Comparison of ENCODE assay signal across 11 mouse cellular contexts in the genomic region with DNA sequence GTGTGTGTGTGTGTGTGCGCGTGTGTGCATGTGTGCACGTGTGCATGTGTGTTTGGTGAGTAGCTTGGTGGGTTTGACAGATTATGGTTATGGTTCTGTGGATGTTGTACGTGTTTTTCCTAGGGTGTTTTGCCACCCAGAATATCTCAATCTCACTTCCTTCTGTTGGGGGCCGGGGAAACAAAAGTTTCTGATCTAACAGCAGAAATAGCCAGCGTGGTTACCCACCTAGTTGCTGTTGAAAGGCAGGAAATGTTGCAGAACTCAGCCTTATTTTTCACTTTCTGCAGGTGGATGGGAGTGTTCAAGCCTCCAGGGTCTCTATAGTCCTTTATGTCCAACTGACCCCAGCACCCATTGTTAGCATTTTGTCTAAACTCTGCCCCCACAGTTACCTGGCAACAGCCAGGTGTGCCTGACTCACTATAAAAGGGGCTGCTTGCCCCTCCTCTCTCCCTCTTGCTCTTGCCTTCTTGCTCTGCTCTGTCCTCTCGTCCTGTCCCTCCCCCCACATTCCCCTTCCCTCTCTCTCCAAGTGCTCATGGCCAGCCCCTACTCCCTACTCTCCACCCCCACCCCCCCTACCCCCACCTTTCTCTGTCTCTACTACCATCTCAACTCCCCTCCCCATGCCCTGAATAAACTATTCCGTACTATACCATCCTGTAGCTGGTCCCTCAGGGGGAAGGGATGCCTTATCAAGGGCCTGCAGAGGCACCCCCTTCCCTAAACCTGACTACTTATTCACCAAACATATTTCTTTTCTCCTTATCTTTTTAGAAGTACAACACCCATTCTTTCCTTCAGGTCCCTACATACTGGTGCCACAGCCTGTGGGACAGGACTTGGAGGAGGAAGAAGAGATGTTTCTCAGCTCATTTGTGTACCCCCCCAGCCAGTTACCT. TPM values are rescaled to one million over a fixed set of nuclear protein-coding genes. Genes with fewer than 3 reads are reported as not detected.
DNase-seq lines count a peak whose midpoint lies in the region; ATAC-seq and TF ChIP-seq lines count a peak whose summit lies in the region.
"Had no signal": no experiment of that assay in that cellular context is flagged by ENCODE, and none has a peak within 500 bp of the region (broad histone marks: within the 10 kb centered on the region; RNA-seq: fewer than 3 reads in every experiment).

No protein-coding gene starts in this region.

- no peak overlapping the region for H3K9ac ChIP-seq in lung, postnatal 0 days (replicated peaks; ENCODE audit: low read depth)
- H3K9ac ChIP-seq in forebrain, embryonic 11.5 days (ENCODE audit: low read length), result no peak overlapping the region
- H3K9ac ChIP-seq: neural tube, embryonic 12.5 days had no signal

- H3K9me3 ChIP-seq in lung, postnatal 0 days (ENCODE audit: low read length), result no peaks in the 10 kb centered on the region
- no peaks in the 10 kb centered on the region for H3K9me3 ChIP-seq in forebrain, embryonic 11.5 days (ENCODE audit: control insufficient read depth, low read length)
- H3K9me3 ChIP-seq: neural tube, embryonic 12.5 days had no signal

- 51% methylated on average over 8 of the region's 8 CpGs for WGBS in lung, postnatal 0 days
- 82% methylated on average over 8 of the region's 8 CpGs for WGBS in forebrain, embryonic 11.5 days

- H3K4me1 ChIP-seq in bone marrow macrophage, adult 2 months (ENCODE audit: control insufficient read depth, insufficient read depth, low read length), result peaks cover 59% of the 10 kb centered on the region
- H3K4me1 ChIP-seq in lung, postnatal 0 days (ENCODE audit: insufficient read depth, low read depth, low read length), result peaks cover 34% of the 10 kb centered on the region; the same call in 1 of the 2 replicates
- H3K4me1 ChIP-seq in forebrain, embryonic 11.5 days (replicated peaks; ENCODE audit: control insufficient read depth, insufficient read depth, low read length), result no peaks in the 10 kb centered on the region

- no peak for TF ChIP-seq POLR2A in bone marrow macrophage, adult 2 months (IDR thresholded peaks at IDR 0.05; ENCODE audit: borderline replicate concordance, low read depth, low read length)

- peak overlapping the region; percentile 64; the same call in 1 of the 2 replicates for H3K27ac ChIP-seq in layer of hippocampus, adult 2 months
- peak overlapping the region; percentile 100 for H3K27ac ChIP-seq in bone marrow macrophage, adult 2 months (ENCODE audit: insufficient read depth, low read depth, low read length)
- peak overlapping the region; percentile 85 for H3K27ac ChIP-seq in lung, postnatal 0 days (ENCODE audit: low read length)
- no peak overlapping the region for H3K27ac ChIP-seq in forebrain, embryonic 11.5 days (ENCODE audit: low read depth, low read length)
- H3K27ac ChIP-seq: neural tube, embryonic 12.5 days had no signal

- DNase-seq in layer of hippocampus, adult 2 months (ENCODE audit: low spot score in 2 of 2), result no peak
- DNase-seq in layer of hippocampus, adult 11-12 months (ENCODE audit: low spot score), result no peak
- DNase-seq in lung, postnatal 0 days (ENCODE audit: low spot score), result no peak
- DNase-seq in thymus, adult 18-20 months, result peak; percentile 43 to 75
- no peak for DNase-seq in adrenal gland, postnatal 14 days
- DNase-seq in forebrain, embryonic 11.5 days (ENCODE audit: low spot score), result no peak
- no peak for DNase-seq in right cerebral cortex, postnatal 10 days (ENCODE audit: low spot score in 2 of 2)
- DNase-seq: kidney, postnatal 4 days had no signal

- H3K4me2 ChIP-seq in lung, postnatal 0 days (replicated peaks; ENCODE audit: low read depth, low read length), result 0 out of 2 replicates have a peak overlapping the region, but pooled peaks have one; percentile 11
- H3K4me2 ChIP-seq in forebrain, embryonic 11.5 days (ENCODE audit: low read depth, low read length, severe bottlenecking), result no peak overlapping the region
- H3K4me2 ChIP-seq: neural tube, embryonic 12.5 days had no signal

- H3K36me3 ChIP-seq in lung, postnatal 0 days (ENCODE audit: insufficient read depth, low read length), result no peaks in the 10 kb centered on the region
- no peaks in the 10 kb centered on the region for H3K36me3 ChIP-seq in forebrain, embryonic 11.5 days (ENCODE audit: control insufficient read depth, insufficient read depth, low read length)
- H3K36me3 ChIP-seq: neural tube, embryonic 12.5 days had no signal

- TF ChIP-seq EP300 in lung, postnatal 0 days (IDR thresholded peaks at IDR 0.05), result no peak

- H3K4me3 ChIP-seq in layer of hippocampus, adult 2 months, result no peak overlapping the region
- H3K4me3 ChIP-seq in bone marrow macrophage, adult 2 months (ENCODE audit: insufficient read depth, low read length), result no peak overlapping the region
- no peak overlapping the region for H3K4me3 ChIP-seq in lung, postnatal 0 days (ENCODE audit: low read depth, low read length)
- H3K4me3 ChIP-seq in forebrain, embryonic 11.5 days (ENCODE audit: low read depth, low read length), result no peak overlapping the region
- H3K4me3 ChIP-seq: erythroblast, embryonic 14.5 days; neural tube, embryonic 12.5 days had no signal

- TF ChIP-seq CTCF in layer of hippocampus, adult 2 months (conservative IDR thresholded peaks at IDR 0.05), result no peak
- no peak for TF ChIP-seq CTCF in bone marrow macrophage, adult 2 months (IDR thresholded peaks at IDR 0.05; ENCODE audit: low read depth, low read length)
- no peak for TF ChIP-seq CTCF in lung, postnatal 0 days (IDR thresholded peaks at IDR 0.05)

- no peak for ATAC-seq in lung, postnatal 0 days
- ATAC-seq in forebrain, embryonic 11.5 days (replicated peaks; ENCODE audit: low FRiP score), result no peak

- no peaks in the 10 kb centered on the region for H3K27me3 ChIP-seq in lung, postnatal 0 days (replicated peaks; ENCODE audit: insufficient read depth, low read length)
- H3K27me3 ChIP-seq in forebrain, embryonic 11.5 days (ENCODE audit: control insufficient read depth, insufficient read depth, low read length), result no peaks in the 10 kb centered on the region
- H3K27me3 ChIP-seq: neural tube, embryonic 12.5 days had no signal

RNA-seq across cellular contexts. Expression of gene Cd69, which starts 40.5 kb away (rescaled TPM):
- not detected for total RNA-seq in layer of hippocampus, adult 2 months (2021)
- polyA plus RNA-seq in bone marrow macrophage, adult 2 months (2012; ENCODE audit: insufficient read depth, insufficient read length, missing spikeins), result 1.7 and 2.1 TPM in 2 replicates
- polyA plus RNA-seq in lung, postnatal 0 days (2015; fragmentation: Nextera tagmentation; extraction: Ambion mirVana), result 0.39 and 0.48 TPM in 2 replicates
- 0.56 and 4.0 TPM in 2 replicates for total RNA-seq in adrenal gland, postnatal 14 days (2021)
- not detected in 2 replicates for polyA plus RNA-seq in forebrain, embryonic 11.5 days (2014; fragmentation: Nextera tagmentation; extraction: Ambion mirVana)
- polyA plus RNA-seq: neural tube, embryonic 12.5 days had no signal

RNA-seq across cellular contexts. Expression of gene Clec2d, which starts 54.3 kb away (rescaled TPM):
- total RNA-seq in layer of hippocampus, adult 2 months (2021), result 1 to 10 TPM; 7.3 to 7.4 TPM
- 99.8 and 118 TPM in 2 replicates for polyA plus RNA-seq in bone marrow macrophage, adult 2 months (2012; ENCODE audit: insufficient read depth, insufficient read length, missing spikeins)
- polyA plus RNA-seq in lung, postnatal 0 days (2015; fragmentation: Nextera tagmentation; extraction: Ambion mirVana), result 4.5 and 5.1 TPM in 2 replicates
- total RNA-seq in adrenal gland, postnatal 14 days (2021), result 86.4 and 109 TPM in 2 replicates
- polyA plus RNA-seq in forebrain, embryonic 11.5 days (2014; fragmentation: Nextera tagmentation; extraction: Ambion mirVana), result not detected in 2 replicates
- polyA plus RNA-seq: erythroblast, embryonic 14.5 days; neural tube, embryonic 12.5 days had no signal

Comparison
In these comparisons a context has a peak if more than half of its experiments do, and no peak if none do; other contexts are left out.
1. DNase-seq: peak in thymus, adult 18-20 months (2 of 2); none in layer of hippocampus, adult 2 months (0 of 2), layer of hippocampus, adult 11-12 months (single experiment), lung, postnatal 0 days (single experiment), adrenal gland, postnatal 14 days (single experiment), forebrain, embryonic 11.5 days (single experiment) and right cerebral cortex, postnatal 10 days (0 of 2).
2. RNA of gene Clec2d, which starts 54.3 kb away (polyA plus RNA-seq): 99.8 to 118 TPM in bone marrow macrophage, adult 2 months; 4.5 to 5.1 TPM in lung, postnatal 0 days and not detected in forebrain, embryonic 11.5 days; every median in the first group is over 10 times any median in the second.